Mouse (Mus musculus): ENCODE measurements at regions not wholly inside any gene's neighbourhood (a gene's known extent, or its start where the extent isn't known, plus 50 kb on each side); places are given as distances from the start of the nearest gene placed in this dataset.

DNA sequence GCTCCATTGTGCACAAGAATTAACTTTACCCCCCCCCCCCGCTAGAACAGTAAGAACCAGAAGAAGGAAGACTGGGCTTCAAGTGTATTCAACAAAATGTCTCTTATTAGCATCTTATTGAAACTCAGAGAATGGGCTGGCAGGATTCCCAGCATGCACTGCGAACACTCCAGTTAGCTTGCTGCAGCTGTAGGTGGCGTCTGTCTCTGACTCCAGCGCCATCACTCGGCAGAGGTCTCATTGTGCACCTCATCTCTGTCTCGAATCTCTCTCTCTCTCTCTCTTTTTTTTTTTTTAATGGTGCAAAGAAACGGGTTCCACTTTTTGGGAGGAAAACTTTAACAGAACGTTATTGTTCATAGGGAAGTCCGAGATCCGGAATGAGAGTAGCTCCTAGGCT is 221.6 kb downstream of the Agtpbp1 start:
- H3K4me1 ChIP-seq (replicated peaks; ENCODE audit: control insufficient read depth, insufficient read depth, low read length), result 0 out of 2 replicates have a peak, but pooled peaks cover 3% of the 10 kb centered on the region
- H3K27ac ChIP-seq (ENCODE audit: low read depth, low read length), result no peak overlapping the region
- ATAC-seq (replicated peaks; ENCODE audit: low FRiP score) (no peak), DNase-seq (ENCODE audit: low spot score) (no peak)
- H3K36me3 ChIP-seq (ENCODE audit: control insufficient read depth, insufficient read depth, low read length), result no peaks in the 10 kb centered on the region
- no peak overlapping the region for H3K9ac ChIP-seq (ENCODE audit: low read length)
- no peak overlapping the region for H3K4me3 ChIP-seq (ENCODE audit: low read depth, low read length)
- no peaks in the 10 kb centered on the region for H3K27me3 ChIP-seq (ENCODE audit: control insufficient read depth, insufficient read depth, low read length)
- H3K9me3 ChIP-seq (ENCODE audit: control insufficient read depth, low read length), result no peaks in the 10 kb centered on the region
- 79% methylated on average over 10 of the region's 10 CpGs for whole genome bisulfite sequencing
- H3K4me2 ChIP-seq (ENCODE audit: low read depth, low read length, severe bottlenecking), result no peak overlapping the region

GRCm38 (mm10) chr13:59361323-59361722 is 223.7 kb downstream of the Agtpbp1 start:
- Histone ChIP-seq H3K4me2 (ENCODE audit: low read depth, low read length, severe bottlenecking) (no peak overlapping the region), H3K27me3 (ENCODE audit: control insufficient read depth, insufficient read depth, low read length) (no peaks in the 10 kb centered on the region), H3K27ac (ENCODE audit: low read depth, low read length) (no peak overlapping the region), H3K4me1 (replicated peaks; ENCODE audit: control insufficient read depth, insufficient read depth, low read length) (0 out of 2 replicates have a peak, but pooled peaks cover 3% of the 10 kb centered on the region), H3K4me3 (ENCODE audit: low read depth, low read length) (no peak overlapping the region), H3K9me3 (ENCODE audit: control insufficient read depth, low read length) (no peaks in the 10 kb centered on the region), H3K36me3 (ENCODE audit: control insufficient read depth, insufficient read depth, low read length) (no peaks in the 10 kb centered on the region), H3K9ac (ENCODE audit: low read length) (no peak overlapping the region)
- DNase-seq (ENCODE audit: low spot score) (no peak), ATAC-seq (replicated peaks; ENCODE audit: low FRiP score) (no peak)
- 93% methylated on average over 7 of the region's 7 CpGs for WGBS

DNA sequence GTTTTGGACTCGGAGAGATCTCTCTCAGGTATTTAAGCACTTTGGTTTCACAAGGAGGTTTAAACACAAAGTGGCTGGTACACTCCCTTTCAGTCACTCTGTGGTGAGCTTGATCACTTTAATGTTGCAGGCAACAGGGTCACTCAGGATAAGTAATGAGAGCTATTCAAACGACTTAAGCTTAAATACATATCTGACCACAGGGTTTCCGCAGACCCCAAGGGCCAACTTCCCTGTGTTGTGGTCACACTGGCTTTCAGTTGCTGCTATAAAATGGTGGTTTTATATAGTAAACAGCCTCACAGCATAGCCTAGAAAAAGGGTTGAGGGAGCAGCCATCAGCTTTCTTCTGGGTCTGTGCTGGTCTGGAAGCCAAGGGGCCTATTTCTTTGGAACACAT is 225.0 kb downstream of the Agtpbp1 start:
- Histone ChIP-seq H3K4me2 (ENCODE audit: low read depth, low read length, severe bottlenecking) (no peak overlapping the region), H3K9me3 (ENCODE audit: control insufficient read depth, low read length) (no peaks in the 10 kb centered on the region), H3K4me1 (replicated peaks; ENCODE audit: control insufficient read depth, insufficient read depth, low read length) (0 out of 2 replicates have a peak, but pooled peaks cover 3% of the 10 kb centered on the region), H3K9ac (ENCODE audit: low read length) (no peak overlapping the region), H3K27ac (ENCODE audit: low read depth, low read length) (no peak overlapping the region), H3K4me3 (ENCODE audit: low read depth, low read length) (no peak overlapping the region), H3K36me3 (ENCODE audit: control insufficient read depth, insufficient read depth, low read length) (no peaks in the 10 kb centered on the region), H3K27me3 (ENCODE audit: control insufficient read depth, insufficient read depth, low read length) (no peaks in the 10 kb centered on the region)
- DNase-seq (ENCODE audit: low spot score), result no peak
- 57% methylated on average over 3 of the region's 3 CpGs for WGBS
- ATAC-seq (replicated peaks; ENCODE audit: low FRiP score), result no peak

DNA sequence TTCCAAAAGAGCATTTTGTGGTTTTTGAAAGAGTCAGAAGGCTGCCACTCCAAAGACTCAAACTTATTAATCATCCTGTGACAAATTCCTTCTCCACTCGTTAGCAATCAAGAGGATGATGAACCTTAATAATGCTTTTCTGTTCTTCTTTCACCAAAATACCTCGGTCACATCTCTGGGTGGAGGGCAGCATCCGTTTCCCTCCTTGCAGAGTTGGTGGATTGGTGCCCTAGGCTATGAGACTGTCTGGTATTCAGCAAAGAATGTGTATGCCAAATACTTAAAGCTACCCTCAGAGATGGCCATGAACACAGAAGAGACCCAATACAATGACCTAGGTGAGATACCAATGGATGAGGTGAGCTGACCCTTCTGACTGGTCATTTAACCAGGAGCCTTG is 226.6 kb downstream of the Agtpbp1 start:
- H3K27ac ChIP-seq (ENCODE audit: low read depth, low read length), result no peak overlapping the region
- H3K9ac ChIP-seq (ENCODE audit: low read length), result no peak overlapping the region
- no peaks in the 10 kb centered on the region for H3K27me3 ChIP-seq (ENCODE audit: control insufficient read depth, insufficient read depth, low read length)
- H3K9me3 ChIP-seq (ENCODE audit: control insufficient read depth, low read length), result no peaks in the 10 kb centered on the region
- H3K4me3 ChIP-seq (ENCODE audit: low read depth, low read length), result no peak overlapping the region
- ATAC-seq (replicated peaks; ENCODE audit: low FRiP score) (no peak), DNase-seq (ENCODE audit: low spot score) (no peak)
- no peaks in the 10 kb centered on the region for H3K36me3 ChIP-seq (ENCODE audit: control insufficient read depth, insufficient read depth, low read length)
- WGBS, result 69% methylated on average over 3 of the region's 3 CpGs
- H3K4me1 ChIP-seq (replicated peaks; ENCODE audit: control insufficient read depth, insufficient read depth, low read length), result no peaks in the 10 kb centered on the region
- no peak overlapping the region for H3K4me2 ChIP-seq (ENCODE audit: low read depth, low read length, severe bottlenecking)

- Histone ChIP-seq H3K27me3 (ENCODE audit: control insufficient read depth, insufficient read depth, low read length) (no peaks in the 10 kb centered on the region), H3K9ac (ENCODE audit: low read length) (no peak overlapping the region), H3K4me3 (ENCODE audit: low read depth, low read length) (no peak overlapping the region), H3K9me3 (ENCODE audit: control insufficient read depth, low read length) (no peaks in the 10 kb centered on the region; the same call in 1 of the 2 replicates), H3K4me2 (ENCODE audit: low read depth, low read length, severe bottlenecking) (no peak overlapping the region), H3K4me1 (replicated peaks; ENCODE audit: control insufficient read depth, insufficient read depth, low read length) (no peaks in the 10 kb centered on the region), H3K36me3 (ENCODE audit: control insufficient read depth, insufficient read depth, low read length) (no peaks in the 10 kb centered on the region), H3K27ac (ENCODE audit: low read depth, low read length) (no peak overlapping the region)
- 54% methylated on average over 6 of the region's 6 CpGs for WGBS
- DNase-seq (ENCODE audit: low spot score) (peak; percentile 57), ATAC-seq (replicated peaks; ENCODE audit: low FRiP score) (no peak)
Measured at GRCm38 (mm10) chr13:59351461-59351860, 233.6 kb downstream of the Agtpbp1 start.

DNA sequence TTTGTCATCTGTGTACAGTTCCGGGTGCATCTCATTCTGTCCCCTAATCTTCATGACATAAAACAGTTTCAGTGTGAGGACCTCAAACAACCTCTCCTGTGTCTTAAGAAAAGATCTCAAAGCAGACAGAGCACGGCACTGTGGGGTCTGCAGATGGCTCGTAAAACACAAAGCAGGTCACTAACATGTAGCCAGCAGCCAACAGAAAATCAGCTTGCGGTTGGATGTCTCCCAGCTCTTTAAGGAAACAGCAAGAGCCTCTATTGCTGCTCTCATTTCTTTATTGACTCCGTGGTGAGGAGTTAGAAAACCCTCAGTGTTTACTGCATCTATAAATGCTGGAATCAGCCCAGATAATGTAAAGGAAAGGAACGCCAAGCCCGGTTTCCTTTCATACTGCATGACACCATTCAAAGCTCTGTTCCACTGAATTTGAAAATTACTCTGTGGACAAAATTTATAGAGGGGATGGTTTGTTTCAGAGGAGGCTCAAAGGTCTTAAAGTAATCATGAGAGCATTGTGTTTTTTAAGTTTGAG is 234.3 kb downstream of the Agtpbp1 start:
- WGBS, result 86% methylated on average over 7 of the region's 7 CpGs
- Histone ChIP-seq H3K4me3 (ENCODE audit: low read depth, low read length) (no peak overlapping the region), H3K36me3 (ENCODE audit: control insufficient read depth, insufficient read depth, low read length) (no peaks in the 10 kb centered on the region), H3K4me2 (ENCODE audit: low read depth, low read length, severe bottlenecking) (no peak overlapping the region), H3K27ac (ENCODE audit: low read depth, low read length) (no peak overlapping the region), H3K27me3 (ENCODE audit: control insufficient read depth, insufficient read depth, low read length) (no peaks in the 10 kb centered on the region), H3K9ac (ENCODE audit: low read length) (no peak overlapping the region), H3K9me3 (ENCODE audit: control insufficient read depth, low read length) (no peaks in the 10 kb centered on the region; the same call in 1 of the 2 replicates), H3K4me1 (replicated peaks; ENCODE audit: control insufficient read depth, insufficient read depth, low read length) (no peaks in the 10 kb centered on the region)
- ATAC-seq (replicated peaks; ENCODE audit: low FRiP score) (no peak), DNase-seq (ENCODE audit: low spot score) (no peak)

DNA sequence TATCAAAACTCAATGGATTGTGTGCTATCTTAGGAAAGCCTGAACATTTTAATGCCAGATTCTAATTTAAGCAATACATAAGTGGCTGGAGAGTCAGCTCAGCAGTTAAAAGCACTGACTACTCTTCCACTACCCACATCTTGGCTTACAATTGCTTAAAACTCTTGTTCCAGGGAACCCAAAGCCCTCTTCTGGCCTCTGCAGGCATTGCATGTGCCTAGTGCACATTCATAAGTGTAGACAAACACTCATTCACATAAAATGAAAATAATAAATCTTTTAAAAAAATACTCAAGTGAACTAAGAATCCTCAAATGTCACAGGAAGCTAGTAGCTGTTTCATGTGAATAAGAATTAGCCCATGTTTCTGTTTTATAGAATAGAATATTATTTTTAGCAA is 236.5 kb downstream of the Agtpbp1 start:
- Histone ChIP-seq H3K4me2 (ENCODE audit: low read depth, low read length, severe bottlenecking) (no peak overlapping the region), H3K9ac (ENCODE audit: low read length) (no peak overlapping the region), H3K36me3 (ENCODE audit: control insufficient read depth, insufficient read depth, low read length) (no peaks in the 10 kb centered on the region), H3K27me3 (ENCODE audit: control insufficient read depth, insufficient read depth, low read length) (no peaks in the 10 kb centered on the region), H3K4me3 (ENCODE audit: low read depth, low read length) (no peak overlapping the region), H3K4me1 (replicated peaks; ENCODE audit: control insufficient read depth, insufficient read depth, low read length) (no peaks in the 10 kb centered on the region), H3K9me3 (ENCODE audit: control insufficient read depth, low read length) (no peaks in the 10 kb centered on the region; the same call in 1 of the 2 replicates), H3K27ac (ENCODE audit: low read depth, low read length) (no peak overlapping the region)
- ATAC-seq (replicated peaks; ENCODE audit: low FRiP score), result no peak
- no peak for DNase-seq (ENCODE audit: low spot score)

GRCm38 (mm10) chr13:59341871-59342270 is 243.2 kb downstream of the Agtpbp1 start:
- Histone ChIP-seq H3K4me3 (ENCODE audit: low read depth, low read length) (no peak overlapping the region), H3K4me1 (replicated peaks; ENCODE audit: control insufficient read depth, insufficient read depth, low read length) (no peaks in the 10 kb centered on the region), H3K27ac (ENCODE audit: low read depth, low read length) (no peak overlapping the region), H3K36me3 (ENCODE audit: control insufficient read depth, insufficient read depth, low read length) (no peaks in the 10 kb centered on the region), H3K9ac (ENCODE audit: low read length) (no peak overlapping the region), H3K27me3 (ENCODE audit: control insufficient read depth, insufficient read depth, low read length) (no peaks in the 10 kb centered on the region), H3K9me3 (ENCODE audit: control insufficient read depth, low read length) (no peaks in the 10 kb centered on the region), H3K4me2 (ENCODE audit: low read depth, low read length, severe bottlenecking) (no peak overlapping the region)
- DNase-seq (ENCODE audit: low spot score) (no peak), ATAC-seq (replicated peaks; ENCODE audit: low FRiP score) (no peak)
- WGBS, result 87% methylated on average over 13 of the region's 13 CpGs

DNA sequence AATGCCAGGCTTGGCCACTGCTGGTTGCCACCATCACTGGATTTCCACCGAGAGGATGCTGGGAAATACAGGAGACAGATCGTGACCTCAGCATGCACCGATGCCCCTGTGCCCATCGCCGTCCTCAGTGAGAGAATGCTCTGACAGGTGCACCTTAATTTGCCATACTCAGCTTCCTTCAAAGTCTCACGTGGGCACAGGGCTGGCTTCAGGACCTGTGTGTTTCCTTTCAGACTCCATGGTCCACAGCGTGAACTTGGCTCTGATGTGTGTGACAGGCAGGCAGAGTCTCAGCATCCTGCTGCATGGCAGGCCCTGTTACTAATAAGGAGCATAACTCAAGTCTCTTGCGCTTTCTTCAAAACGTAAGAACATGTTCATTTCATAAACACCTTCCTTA is 246.6 kb downstream of the Agtpbp1 start:
- no peaks in the 10 kb centered on the region for H3K9me3 ChIP-seq (ENCODE audit: control insufficient read depth, low read length)
- no peak for ATAC-seq (replicated peaks; ENCODE audit: low FRiP score)
- H3K4me2 ChIP-seq (ENCODE audit: low read depth, low read length, severe bottlenecking), result no peak overlapping the region
- no peak overlapping the region for H3K27ac ChIP-seq (ENCODE audit: low read depth, low read length)
- DNase-seq (ENCODE audit: low spot score), result no peak
- no peaks in the 10 kb centered on the region for H3K36me3 ChIP-seq (ENCODE audit: control insufficient read depth, insufficient read depth, low read length)
- no peaks in the 10 kb centered on the region; the same call in 1 of the 2 replicates for H3K27me3 ChIP-seq (ENCODE audit: control insufficient read depth, insufficient read depth, low read length)
- 95% methylated on average over 9 of the region's 9 CpGs for WGBS
- no peaks in the 10 kb centered on the region for H3K4me1 ChIP-seq (replicated peaks; ENCODE audit: control insufficient read depth, insufficient read depth, low read length)
- no peak overlapping the region for H3K9ac ChIP-seq (ENCODE audit: low read length)
- H3K4me3 ChIP-seq (ENCODE audit: low read depth, low read length), result no peak overlapping the region

All from forebrain, embryonic 11.5 days (tissue).